In the genomic region with DNA sequence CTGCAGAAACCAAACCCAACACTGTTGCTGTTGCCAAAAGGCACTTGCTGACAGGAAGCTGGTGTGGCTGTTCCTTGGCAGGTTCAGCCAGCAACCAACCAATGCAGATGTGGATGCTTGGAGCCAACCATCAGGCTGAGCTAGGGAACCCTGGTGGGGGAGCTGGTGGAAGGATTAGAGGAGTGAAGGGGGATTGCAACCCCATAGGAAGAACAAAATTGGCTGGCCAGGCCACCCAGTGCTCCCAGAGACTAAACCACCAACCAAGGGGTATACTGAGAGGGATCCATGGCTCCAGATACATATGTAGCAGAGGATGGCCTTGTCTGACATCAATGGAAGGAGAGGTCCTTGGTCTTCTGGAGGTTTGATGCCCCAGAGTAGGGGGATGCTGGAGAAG, we compare ENCODE assay signal across 13 mouse cellular contexts.
DNase-seq lines count a peak whose midpoint lies in the region.
"Had no signal": no experiment of that assay in that cellular context is flagged by ENCODE, and none has a peak within 500 bp of the region (broad histone marks: within the 10 kb centered on the region; RNA-seq: fewer than 3 reads in every experiment).

No protein-coding gene starts in this region.

- intact Hi-C loops in heart, postnatal 10 days (cut with DNase I): no loop called here

- peak; percentile 75 for DNase-seq in heart, adult 11 months
- DNase-seq in heart, postnatal 10 days: no peak
- DNase-seq: adrenal gland, adult 2 months; adrenal gland, adult 8-10 months; adrenal gland, postnatal 10 days; adrenal gland, postnatal 14 days; adrenal gland, postnatal 25 days; adrenal gland, postnatal 36 days; B cell, adult 2 months; cerebellum, adult 11 months; cerebellum, adult 11-12 months; cerebellum, adult 18-20 months; cerebellum, adult 2 months had no signal
